Mouse (Mus musculus) gonadal fat pad, adult 2 months (tissue): Measurements from ENCODE around the gene Erp27. TPM values are rescaled to one million over a fixed set of nuclear protein-coding genes. Genes with fewer than 3 reads are reported as not detected.
"Not testable (repeated sequence)": the region's sequence is repeated elsewhere in the genome, so short reads cannot be mapped to it uniquely, and the experiment has no call there.

Experiments
- DNase-seq: peaks from one replicate; pipeline ENCODE4 v3.0.0-alpha.2; 2012; ENCODE audit warnings: low read depth
- polyA plus RNA-seq: library from polyadenylated mRNA; depleted of rRNA; stranded (reverse); fragments of >200 nt; gene quantifications from 2 replicates; pipeline ENCODE4 v1.2.3, GENCODE M21; 2012

Gene Erp27
- polyA plus RNA-seq, 1 experiment = 0.08 TPM

DNA sequence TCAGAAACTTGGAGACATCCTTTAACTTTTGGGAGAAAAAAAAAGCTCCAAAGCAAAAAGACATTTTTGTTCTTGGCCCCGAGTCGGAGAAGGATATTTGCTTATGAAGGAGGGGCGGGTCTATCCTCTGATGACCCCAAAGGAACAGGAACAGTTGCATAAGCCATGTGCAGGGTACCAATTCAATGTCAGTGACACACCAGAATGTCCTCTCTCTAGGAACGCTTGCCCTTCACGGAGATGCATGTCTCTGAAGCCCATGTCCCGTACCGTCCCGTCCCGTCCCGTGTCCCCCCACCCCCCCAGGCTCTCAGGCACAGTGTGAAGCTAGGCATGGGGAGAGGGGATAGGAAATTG is 15.1 kb downstream of the Erp27 start:
- DNase-seq = no peak

DNA sequence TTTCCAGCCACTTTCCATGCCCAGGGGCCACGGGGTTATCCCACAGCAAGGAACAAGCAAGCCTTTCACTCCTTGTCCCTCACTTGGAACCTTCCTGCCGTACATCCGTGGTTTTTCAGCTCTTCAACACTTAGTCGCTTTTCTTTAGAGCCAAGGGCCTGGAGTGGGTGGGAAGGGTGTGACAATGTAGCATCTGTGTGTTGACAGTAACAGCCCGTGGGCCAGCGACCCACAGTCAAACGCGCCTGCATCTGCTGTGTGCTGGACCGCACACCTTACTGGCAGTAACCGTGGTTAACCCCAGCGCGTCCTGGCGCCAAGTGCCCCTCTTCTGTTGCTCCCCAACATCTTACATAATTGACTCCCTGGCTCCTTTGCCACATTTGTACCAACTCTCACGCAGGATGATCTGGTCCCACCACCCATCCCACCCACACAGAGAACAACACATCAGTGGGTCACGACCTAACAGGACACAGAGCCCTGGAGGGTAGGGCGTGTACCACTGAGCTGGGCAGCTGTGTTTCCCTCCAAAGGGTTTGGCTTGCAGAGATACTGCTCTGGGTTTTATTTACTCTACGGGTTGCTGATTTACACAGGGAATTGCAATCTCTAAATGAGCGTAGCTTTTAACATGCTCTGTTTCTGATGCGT is 15.6 kb downstream of the Erp27 start:
- no peak for DNase-seq

DNA sequence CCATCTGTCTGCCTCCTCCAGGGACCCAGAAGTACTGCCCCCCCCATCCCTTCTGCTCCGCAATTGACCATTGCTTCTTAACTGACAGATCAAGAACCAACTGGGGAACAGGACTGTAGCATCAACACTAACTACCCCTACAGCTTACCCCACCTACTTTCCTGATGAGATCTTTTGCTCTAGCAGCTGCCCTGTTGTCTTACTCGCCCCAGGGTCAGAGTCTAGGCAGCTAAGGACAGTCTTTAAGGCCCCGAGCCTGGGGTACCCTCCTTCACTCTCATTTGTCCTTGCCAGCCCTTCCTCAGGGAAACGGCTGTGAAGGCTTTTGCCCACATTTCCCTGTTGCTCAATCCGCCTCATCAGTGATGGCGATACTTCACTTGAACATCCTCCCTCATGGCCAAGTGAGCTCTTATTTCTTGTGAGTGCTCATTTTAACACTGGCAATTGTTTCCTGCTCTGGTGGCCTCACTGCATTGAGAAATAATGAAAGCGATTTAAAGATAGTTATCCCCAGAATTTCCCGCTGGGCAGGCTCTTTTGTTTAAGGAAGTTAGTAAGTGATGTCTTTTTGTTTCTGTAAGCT is 18.0 kb downstream of the Erp27 start:
- DNase-seq = no peak

DNA sequence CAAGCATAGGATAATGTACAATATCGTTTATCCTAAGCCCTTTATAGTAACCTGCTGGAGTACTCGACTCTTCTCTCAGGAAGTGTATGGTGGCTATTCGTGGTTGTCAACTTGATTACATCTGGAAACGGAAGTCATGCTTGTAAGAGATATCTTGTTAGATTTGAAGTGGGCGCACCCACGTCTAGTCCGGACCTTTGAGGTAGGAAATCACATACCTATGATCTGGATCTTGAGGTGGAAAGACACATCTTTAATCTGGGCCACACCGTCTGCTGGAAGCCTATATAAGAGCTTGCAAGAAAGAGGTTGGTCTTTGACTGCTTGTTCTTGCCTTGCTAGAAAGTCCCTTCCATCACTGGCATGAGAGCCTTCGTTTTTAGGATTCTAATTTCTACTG is 19.5 kb downstream of the Erp27 start:
- DNase-seq = no peak

DNA sequence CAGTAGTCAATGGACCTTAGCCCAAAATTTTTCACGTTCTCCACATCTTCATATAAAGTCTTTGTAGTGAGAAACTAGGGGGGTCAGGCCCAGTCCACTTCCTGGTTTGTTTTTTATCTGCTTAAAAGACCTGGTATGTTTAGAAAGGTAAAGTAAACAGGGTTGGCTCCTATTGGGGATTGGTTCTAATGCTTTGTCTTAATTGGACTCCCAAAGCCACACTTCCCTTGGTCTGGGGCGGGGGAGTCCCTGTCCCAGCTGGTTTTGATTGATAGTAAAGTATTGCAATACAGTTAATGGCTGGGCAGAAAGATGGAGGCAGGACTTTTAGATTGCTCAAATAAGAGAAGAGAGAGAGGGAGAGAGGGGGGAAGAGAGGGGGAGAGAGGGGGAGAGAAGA is 21.0 kb downstream of the Erp27 start:
- no peak for DNase-seq

DNA sequence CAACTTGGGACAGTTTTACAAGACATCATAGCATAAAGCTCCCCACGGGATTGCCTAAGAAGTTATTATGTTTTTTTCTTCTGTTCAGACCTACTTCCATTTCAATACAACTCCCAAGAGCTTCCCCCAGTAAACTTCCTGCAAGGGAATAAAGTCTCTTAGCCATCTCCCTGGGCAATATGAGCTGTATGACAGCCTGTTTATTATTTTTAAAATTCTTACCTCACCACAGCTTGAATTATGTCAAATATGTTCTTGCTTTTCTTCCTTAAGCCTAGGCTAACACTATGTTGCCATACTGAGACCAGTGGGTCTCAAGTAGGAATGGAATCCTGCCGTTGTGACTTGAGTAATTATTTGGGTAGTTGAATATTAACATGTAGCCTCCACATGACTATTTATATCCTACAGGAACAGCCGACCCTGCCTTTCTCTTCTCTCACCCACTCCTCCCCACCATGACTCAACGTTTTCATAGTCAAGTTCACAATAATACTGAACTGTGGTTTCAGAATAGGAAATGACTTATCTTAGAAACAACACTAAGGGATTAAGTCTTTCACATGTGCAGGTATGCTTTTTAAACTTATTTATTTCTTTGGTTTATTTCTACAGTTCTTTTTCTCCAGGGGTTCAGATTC is 21.5 kb downstream of the Erp27 start:
- DNase-seq = no peak

DNA sequence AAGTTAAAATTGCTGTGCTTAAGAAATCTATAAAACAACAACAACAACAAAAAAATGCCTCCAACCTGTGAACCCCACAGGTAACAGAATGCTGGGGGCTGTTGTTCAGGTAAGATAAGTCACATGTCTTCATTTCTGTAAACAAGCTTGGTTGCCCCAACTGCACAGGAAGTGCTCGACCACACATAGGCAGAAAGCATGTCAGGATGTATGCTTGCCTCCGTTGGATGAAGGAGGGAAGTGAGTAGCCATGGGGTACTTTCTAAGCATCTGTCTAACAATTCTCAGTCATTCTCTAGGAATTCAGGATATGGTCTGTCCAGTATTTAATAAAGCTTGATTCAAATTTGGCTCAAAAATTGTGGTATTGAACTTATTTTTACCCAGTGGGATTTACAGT is 23.0 kb downstream of the Erp27 start:
- DNase-seq = no peak

DNA sequence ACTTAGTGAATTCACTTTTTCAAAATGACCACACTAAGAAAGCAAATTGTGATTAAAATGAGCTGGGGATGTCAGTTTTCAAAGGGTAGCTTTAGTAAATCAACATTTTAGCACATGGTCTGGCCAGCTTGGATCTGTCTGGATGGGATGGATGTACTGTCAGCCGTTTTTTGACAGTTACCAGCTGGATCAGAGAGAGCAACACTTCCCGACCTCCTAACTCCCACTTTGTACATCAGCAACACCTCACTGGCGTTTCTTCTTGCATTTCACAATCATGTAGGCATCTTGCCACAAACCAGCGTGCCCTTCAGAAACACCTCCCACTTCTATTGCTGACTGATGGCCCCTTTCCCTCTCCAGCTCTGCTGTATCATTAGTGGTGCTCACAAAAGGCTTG is 23.8 kb downstream of the Erp27 start:
- DNase-seq = no peak

DNA sequence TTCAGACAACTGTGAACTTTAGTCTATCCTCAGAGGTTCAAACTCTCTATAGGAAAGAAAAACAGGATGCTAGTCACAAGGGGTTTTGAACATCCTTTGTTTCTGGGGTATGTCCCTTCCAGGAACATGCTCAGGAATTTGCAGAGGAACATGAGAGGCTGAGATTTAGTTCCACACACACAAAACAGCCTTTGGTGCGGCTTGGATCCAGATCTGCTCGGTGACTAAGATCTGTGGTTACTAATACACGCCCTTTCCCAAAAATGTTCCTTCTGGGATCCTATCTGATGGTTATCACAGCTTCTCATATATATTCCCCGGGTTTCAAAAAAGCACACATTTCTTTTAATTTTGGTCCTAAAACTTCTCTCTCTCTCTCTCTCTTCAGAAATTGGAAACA is 24.2 kb downstream of the Erp27 start:
- DNase-seq = no peak

DNA sequence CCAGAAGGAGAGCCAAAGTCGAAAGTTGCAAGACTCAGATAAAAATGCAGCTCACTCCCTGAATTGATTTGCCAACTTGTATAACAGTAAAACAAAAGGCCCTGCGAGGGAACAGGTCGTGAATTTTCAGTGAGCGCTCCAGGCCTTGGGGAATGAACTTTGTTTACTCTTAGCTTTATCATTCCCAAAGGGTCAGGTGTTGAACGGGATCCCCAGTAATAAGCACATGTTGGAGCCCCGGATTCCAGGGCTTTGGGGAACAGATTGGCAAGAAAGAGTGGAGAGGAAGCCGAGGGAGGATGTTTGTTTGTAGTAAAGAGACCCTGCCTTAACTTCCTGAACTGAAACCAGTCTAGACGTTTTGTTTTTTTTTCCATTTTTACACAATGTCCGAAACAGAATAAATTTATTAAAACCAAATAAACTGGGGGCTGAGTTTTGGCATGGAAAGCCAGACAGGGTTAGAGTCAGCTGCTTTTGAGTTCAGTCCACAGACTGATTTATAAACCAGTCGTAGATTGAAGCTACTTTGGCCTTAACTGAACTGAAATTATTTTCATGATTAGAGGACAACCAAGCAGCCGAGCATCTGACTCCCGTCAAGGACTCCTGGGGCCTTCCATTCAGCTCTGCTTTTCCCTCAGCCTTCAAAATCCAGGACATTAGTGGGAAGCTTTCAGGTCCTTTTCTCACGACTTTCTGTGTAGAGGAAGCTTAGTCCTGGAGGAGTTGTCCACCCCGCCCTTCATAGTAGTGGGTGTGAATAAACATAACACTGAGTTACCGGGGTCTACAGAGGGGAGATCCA is 27.2 kb downstream of the Erp27 start:
- DNase-seq = no peak

DNA sequence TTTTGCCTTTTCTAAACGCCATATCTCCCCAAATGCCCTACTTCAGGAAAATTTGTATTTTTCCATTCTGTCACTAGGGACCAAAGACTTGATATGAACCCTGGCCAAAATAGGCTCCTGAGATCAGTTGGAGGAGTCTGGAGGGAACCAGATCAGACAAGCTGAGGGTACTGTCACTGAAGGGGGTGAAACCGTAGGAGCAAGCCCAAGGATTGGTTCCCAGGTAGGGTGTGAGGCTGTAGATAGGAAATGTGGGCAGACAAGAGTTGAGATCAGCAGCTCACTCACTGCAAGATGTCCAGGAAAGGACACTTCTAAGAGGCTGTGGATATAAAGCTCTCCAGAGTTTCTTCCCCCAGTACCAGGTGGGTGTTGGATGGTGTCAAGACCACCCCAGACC is 30.0 kb downstream of the Erp27 start:
- DNase-seq = no peak

DNA sequence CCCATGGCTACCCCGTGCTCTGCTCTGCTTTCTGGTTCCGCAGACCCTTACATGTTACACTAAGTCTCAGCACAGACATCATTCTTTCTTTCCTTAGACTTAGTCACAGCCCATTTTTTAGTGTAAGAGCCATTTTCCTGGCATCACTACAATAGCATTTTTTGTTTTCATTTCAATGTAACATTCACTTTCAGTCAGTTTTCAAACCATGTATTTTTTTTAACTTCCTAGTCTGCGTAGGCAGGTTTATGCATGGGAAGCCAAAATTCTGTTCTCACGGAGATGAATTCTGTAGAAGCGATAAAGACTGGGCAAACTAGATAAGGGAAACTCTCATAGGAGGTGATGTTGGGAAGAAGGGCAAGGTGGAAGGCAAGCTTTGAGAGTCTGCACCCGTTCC is 32.4 kb downstream of the Erp27 start:
- no peak for DNase-seq

DNA sequence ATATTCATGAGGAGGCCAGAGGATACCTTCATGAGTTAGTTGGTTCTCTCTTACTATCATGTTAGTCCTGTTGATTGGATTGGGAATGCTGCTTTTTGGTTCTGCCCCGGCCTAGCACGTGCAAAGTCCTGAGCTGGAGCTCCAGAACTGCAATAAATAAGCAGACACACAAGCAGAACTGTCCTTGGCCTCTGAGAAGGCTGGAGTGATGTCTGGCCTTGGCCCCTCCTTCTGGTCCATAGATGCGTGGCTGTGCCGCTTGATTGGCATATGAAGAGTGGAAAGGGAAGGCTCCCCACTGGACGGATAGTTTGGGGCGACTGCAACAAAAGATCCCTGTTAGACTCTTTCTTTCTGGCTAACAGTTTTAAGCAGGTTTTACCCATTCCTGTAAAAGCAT is 32.9 kb downstream of the Erp27 start:
- DNase-seq = no peak

DNA sequence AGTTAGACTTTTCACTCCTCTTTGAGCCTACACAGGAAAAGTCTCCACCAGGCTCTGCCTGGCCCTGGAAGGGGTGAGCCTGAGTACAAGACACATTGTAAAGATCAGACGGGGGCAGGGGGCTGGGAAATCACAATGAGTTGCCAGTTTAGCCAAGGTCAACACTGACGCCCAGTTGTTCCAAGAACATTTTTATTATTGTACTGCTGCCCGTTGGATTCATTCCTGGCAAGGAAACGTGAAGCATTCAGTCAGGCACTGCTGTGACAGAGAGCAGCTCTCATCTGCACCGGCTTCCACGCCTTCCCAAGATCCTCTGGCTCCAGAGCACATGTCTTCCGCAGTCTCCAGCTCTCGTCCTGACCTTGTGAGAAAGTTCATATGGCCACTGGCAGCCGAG is 34.1 kb downstream of the Erp27 start:
- DNase-seq = no peak

DNA sequence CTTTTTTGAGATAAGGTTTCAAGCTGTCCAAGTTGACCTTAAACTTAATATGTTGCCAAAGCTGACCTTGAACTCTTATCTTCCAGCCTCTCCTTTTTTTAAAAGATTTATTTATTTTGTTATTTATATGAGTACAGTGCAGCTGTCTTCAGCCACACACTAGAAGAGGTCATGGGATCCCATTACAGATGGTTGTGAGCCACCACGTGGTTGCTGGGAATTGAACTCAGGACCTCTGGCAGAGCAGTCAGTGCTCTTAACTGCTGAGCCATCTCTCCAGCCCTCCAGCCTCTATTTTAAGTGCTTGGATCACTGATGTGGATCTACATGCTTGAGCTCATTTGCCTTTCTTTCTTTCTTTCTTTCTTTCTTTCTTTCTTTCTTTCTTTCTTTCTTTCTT is 37.2 kb downstream of the Erp27 start:
- DNase-seq = not testable (repeated sequence)

DNA sequence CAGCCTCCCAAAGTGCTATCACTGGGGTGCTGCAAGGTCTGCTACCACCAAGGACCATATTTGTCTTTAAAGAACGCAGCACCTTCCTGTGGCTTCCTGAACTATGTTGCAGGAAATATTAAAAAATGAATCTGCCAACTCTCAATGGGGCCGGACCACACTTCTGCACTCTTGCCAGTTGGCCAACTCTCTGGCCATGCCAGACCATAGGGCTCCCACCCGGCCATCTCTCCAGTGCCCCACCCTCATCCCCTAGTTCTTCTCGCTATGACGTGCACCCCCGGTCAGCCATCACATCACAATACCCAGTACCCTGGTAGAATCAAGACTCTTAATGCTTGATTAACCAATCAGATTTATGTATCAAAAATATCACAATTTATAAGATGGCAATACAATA is 38.0 kb downstream of the Erp27 start:
- DNase-seq = no peak

DNA sequence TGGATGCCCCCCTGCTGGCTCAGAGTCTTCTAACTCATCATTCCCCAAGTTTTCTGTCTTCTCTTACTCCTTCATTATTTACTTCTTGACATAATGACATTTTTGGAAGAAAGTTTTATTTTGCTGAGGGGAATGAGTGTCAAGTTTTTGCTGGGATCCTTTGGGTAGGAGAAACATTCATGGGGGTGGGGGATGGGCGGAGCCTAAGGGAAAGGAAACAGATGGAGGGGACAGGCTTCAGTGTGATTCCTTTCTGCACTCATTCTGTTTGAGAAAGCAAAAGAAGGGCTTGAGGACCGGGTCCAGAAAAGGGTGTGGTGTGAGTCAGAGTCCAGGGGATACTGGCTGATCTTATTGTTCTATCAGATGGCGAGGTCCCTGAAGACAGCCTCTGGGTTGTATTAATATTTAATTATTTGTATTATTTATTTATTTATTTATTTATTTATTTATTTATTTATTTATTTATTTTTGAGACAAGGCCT is 38.5 kb downstream of the Erp27 start:
- DNase-seq = no peak

DNA sequence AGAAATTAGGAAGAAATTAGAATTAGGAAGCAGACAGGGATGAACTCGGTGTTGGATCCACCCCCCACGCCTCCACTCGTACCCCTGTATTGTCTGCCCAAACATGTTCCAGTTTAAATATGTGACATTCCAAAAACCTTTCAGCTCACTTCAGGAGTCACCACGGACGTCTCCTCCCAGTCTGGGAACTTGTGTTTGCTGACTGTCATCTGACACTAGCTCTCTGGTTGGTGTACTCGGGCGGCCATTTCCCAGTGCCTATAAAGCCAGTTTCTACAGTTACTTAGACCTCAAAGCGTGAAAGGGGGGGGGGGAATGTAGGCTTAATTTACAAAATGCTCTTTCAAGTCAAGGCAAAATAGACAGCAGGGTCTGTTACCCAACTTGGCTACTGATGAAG is 40.3 kb downstream of the Erp27 start:
- no peak for DNase-seq

DNA sequence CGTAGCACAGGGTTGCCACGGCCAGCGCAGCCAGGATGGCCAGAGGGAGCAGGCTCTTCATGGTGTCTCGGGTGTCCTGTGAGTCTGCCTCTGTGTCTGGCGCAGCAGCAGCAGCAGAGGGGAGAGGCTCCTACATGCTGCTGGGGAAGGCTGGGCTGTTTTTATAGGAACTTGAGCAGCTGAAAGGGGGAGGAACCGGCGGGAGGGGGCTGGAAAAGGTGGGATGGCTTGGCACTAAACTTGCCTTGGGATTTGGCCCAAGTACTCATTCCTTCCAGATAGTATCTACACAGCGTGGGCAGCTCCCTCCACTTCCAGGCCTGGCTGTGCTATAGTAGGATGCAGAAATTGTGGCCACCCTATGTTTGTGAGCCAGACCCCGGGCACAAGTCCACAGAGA is 46.3 kb downstream of the Erp27 start, which contains the start of gene Mgp:
TSS of gene Mgp (minus strand) at position 154 of the 400 bp plus-strand sequence.
- no peak for DNase-seq

DNA sequence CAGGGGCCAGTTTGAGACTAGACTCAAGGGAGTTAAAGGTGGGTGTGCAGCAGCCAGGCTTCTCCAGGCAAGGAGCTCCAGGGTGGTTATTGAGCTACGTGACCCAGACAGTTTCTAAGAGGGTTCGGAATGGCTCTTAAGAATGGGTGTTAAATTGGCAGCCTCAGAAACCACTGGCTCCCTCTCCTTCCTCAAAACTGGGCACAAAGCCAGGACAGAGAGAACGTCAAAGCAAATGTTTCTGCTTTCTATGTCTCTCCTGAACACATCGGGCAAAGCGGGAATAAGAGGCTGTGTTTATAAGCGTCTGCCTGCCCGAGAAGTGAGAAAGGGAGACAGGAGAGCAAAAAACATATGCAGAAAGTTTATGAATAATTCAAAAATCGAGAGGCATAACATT is 47.4 kb downstream of the Erp27 start:
- DNase-seq = no peak

DNA sequence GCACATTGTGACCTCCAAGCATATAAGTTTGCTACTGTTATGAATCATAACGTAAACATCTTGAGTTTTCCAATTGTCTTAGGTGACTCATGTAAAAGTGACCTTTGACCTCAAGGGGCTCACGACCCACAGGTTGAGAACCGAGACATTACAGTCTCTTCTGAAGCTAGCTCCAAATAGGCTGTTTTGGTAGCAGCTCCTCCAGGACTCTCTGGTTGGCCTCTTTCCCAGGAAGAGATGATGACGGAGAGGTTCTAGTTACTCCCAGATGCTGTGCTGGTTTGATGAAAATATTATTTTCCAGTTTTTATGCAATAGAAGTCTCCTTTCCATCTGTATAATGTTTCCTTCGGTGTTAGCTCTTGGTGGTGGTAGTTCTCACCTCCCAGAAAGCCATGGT is 53.1 kb downstream of the Erp27 start:
- no peak for DNase-seq

DNA sequence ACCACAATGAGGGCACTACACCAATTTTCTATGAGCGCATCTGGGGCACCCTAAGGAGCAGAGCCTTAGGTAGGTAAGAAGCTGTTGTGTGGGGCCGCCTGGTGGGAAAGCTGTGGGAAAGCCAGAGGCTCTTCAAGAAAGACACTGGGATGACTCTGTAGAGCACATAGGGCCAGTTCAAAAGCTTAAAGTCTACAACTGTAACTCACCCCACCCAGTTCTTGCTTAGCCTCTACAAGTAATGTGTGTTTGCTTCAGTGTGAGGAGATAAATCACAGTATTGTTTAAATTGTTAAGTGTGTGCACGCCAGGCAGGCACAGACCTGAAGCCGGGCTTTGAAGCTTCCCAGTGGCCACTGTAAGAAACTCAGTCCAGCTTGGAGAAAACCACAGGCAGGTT is 55.8 kb downstream of the Erp27 start:
- no peak for DNase-seq

DNA sequence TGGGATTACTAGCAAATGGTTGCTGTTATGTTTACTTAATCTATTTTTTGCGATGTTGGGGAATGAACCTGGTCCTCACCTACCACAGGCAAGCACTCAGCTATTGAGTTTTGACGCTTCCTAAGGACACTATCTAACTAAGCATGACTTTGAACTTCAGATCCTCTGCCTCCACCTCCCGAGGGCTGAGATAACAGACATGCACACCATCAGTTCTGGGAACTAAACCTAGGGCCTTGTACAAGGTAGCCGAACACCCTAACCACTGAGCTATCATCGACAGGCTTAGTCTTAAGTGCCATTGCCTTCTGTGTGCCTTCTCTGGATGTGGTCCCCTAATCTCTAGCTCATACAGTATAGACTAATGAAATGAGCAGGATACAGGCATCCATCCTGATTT is 56.6 kb downstream of the Erp27 start:
- DNase-seq = no peak
